Mouse (Mus musculus) embryonic facial prominence, embryonic 11.5 days (tissue): ENCODE measurements at regions not wholly inside any gene's neighbourhood (a gene's known extent, or its start where the extent isn't known, plus 50 kb on each side); places are given as distances from the start of the nearest gene placed in this dataset.

ENCODE experiments used
- ATAC-seq: fragments of 200-750 bp; cut with Nextera tagmentation; replicated peaks from 2 replicates; pipeline ENCODE4 v1.8.0; 2017; ENCODE audit warnings: low read depth; ENCODE audit not compliant: insufficient number of reproducible peaks, low FRiP score, low TSS enrichment
- DNase-seq: peaks from one replicate; pipeline ENCODE4 v3.0.0-alpha.2; 2015; ENCODE audit warnings: low spot score
- H3K27ac ChIP-seq: fragments of 300-500 bp; sonication (generic); replicated peaks from 2 replicates; pipeline ENCODE4 v1.5.1; 2014; ENCODE audit warnings: mild to moderate bottlenecking, low read depth, low read length, control low read depth
- H3K27me3 ChIP-seq: fragments of 300-500 bp; sonication (generic); 2 replicates; pipeline ENCODE4 v1.6.1; 2014; ENCODE audit warnings: mild to moderate bottlenecking, low read length, moderate library complexity, mixed read lengths; ENCODE audit not compliant: control insufficient read depth, insufficient read depth
- H3K36me3 ChIP-seq: fragments of 300-500 bp; sonication (generic); replicated peaks from 2 replicates; pipeline ENCODE4 v1.6.1; 2014; ENCODE audit warnings: low read depth, mild to moderate bottlenecking, low read length, moderate library complexity, mixed read lengths; ENCODE audit not compliant: control insufficient read depth, insufficient read depth
- H3K4me1 ChIP-seq: fragments of 300-500 bp; sonication (generic); 2 replicates; pipeline ENCODE4 v1.6.1; 2014; ENCODE audit warnings: low read length, mixed read lengths; ENCODE audit not compliant: control insufficient read depth, insufficient read depth
- H3K4me2 ChIP-seq: fragments of 300-500 bp; sonication (generic); 2 replicates; pipeline ENCODE4 v1.6.1; 2014; ENCODE audit warnings: low read depth, mild to moderate bottlenecking, control low read depth, low read length, moderate library complexity
- H3K4me3 ChIP-seq: fragments of 300-500 bp; sonication (generic); 2 replicates; pipeline ENCODE4 v1.5.1; 2014; ENCODE audit warnings: low read depth, low read length, control low read depth
- H3K9ac ChIP-seq: fragments of 300-500 bp; sonication (generic); replicated peaks from 2 replicates; pipeline ENCODE4 v1.6.1; 2014; ENCODE audit warnings: mild to moderate bottlenecking, control low read depth, low read length
- H3K9me3 ChIP-seq: fragments of 300-500 bp; sonication (generic); replicated peaks from 2 replicates; pipeline ENCODE4 v1.6.1; 2016; ENCODE audit warnings: mild to moderate bottlenecking, low read length, inconsistent platforms, mixed read lengths; ENCODE audit not compliant: control insufficient read depth
- WGBS: fragments of 180-500 bp; shearing (Covaris S2); extraction: QIAGEN DNeasy Blood & Tissue Kit; methylation state at CpG from one replicate; pipeline ENCODE4 v1.1.7; 2014; 5-methylcytosine and 5-hydroxymethylcytosine counted together

- Histone ChIP-seq H3K4me3 (no peak overlapping the region), H3K9me3 (no peaks in the 10 kb centered on the region), H3K4me1 (no peaks in the 10 kb centered on the region), H3K27me3 (no peaks in the 10 kb centered on the region), H3K27ac (no peak overlapping the region), H3K36me3 (no peaks in the 10 kb centered on the region), H3K9ac (no peak overlapping the region), H3K4me2 (no peak overlapping the region)
- no peak for ATAC-seq
- no peak for DNase-seq
- WGBS = 49% methylated on average over 2 of the region's 2 CpGs
Observed at GRCm38 (mm10) chr2:117652647-117653046, 309.8 kb upstream of the Rasgrp1 start.

- H3K27me3 ChIP-seq = no peaks in the 10 kb centered on the region
- WGBS = 74% methylated on average over 2 of the region's 2 CpGs
- DNase-seq = no peak
Observed at GRCm38 (mm10) chr2:117656546-117657175, 313.9 kb upstream of the Rasgrp1 start.

GRCm38 (mm10) chr2:117660217-117660924, 317.6 kb upstream of the Rasgrp1 start:
- WGBS = 88% methylated on average over 3 of the region's 3 CpGs
- H3K9ac ChIP-seq = no peak overlapping the region
- no peaks in the 10 kb centered on the region for H3K9me3 ChIP-seq
- H3K27me3 ChIP-seq = no peaks in the 10 kb centered on the region
- no peak for DNase-seq
- no peak overlapping the region for H3K27ac ChIP-seq
- no peak for ATAC-seq
- no peak overlapping the region for H3K4me3 ChIP-seq
- H3K4me2 ChIP-seq = no peak overlapping the region
- no peaks in the 10 kb centered on the region for H3K36me3 ChIP-seq
- no peaks in the 10 kb centered on the region for H3K4me1 ChIP-seq

More at GRCm38 (mm10) chr2:117656546-117657175, 313.9 kb upstream of the Rasgrp1 start:
- H3K4me2 ChIP-seq = no peak overlapping the region
- no peak overlapping the region for H3K9ac ChIP-seq
- H3K9me3 ChIP-seq = no peaks in the 10 kb centered on the region
- no peak overlapping the region for H3K27ac ChIP-seq
- no peak for ATAC-seq
- no peak overlapping the region for H3K4me3 ChIP-seq
- H3K36me3 ChIP-seq = no peaks in the 10 kb centered on the region
- no peaks in the 10 kb centered on the region for H3K4me1 ChIP-seq

- Histone ChIP-seq H3K4me2 (no peak overlapping the region), H3K9ac (no peak overlapping the region), H3K27ac (no peak overlapping the region), H3K4me1 (no peaks in the 10 kb centered on the region), H3K9me3 (no peaks in the 10 kb centered on the region), H3K4me3 (no peak overlapping the region), H3K36me3 (no peaks in the 10 kb centered on the region), H3K27me3 (no peaks in the 10 kb centered on the region)
- no peak for ATAC-seq
- DNase-seq = no peak
Observed at GRCm38 (mm10) chr2:117662653-117663052, 319.9 kb upstream of the Rasgrp1 start.

GRCm38 (mm10) chr2:117666528-117666927, 323.7 kb upstream of the Rasgrp1 start:
- H3K27ac ChIP-seq = no peak overlapping the region
- H3K4me3 ChIP-seq = no peak overlapping the region
- WGBS = 40% methylated on average over 3 of the region's 3 CpGs
- H3K9me3 ChIP-seq = no peaks in the 10 kb centered on the region
- no peaks in the 10 kb centered on the region for H3K4me1 ChIP-seq
- no peak for DNase-seq
- no peak overlapping the region for H3K9ac ChIP-seq
- no peak overlapping the region for H3K4me2 ChIP-seq
- no peak for ATAC-seq
- no peaks in the 10 kb centered on the region for H3K27me3 ChIP-seq
- H3K36me3 ChIP-seq = no peaks in the 10 kb centered on the region

GRCm38 (mm10) chr2:117668137-117668536, 325.3 kb upstream of the Rasgrp1 start:
- H3K4me2 ChIP-seq = no peak overlapping the region
- H3K9me3 ChIP-seq = no peaks in the 10 kb centered on the region
- no peak overlapping the region for H3K9ac ChIP-seq
- no peaks in the 10 kb centered on the region for H3K36me3 ChIP-seq
- no peaks in the 10 kb centered on the region for H3K27me3 ChIP-seq
- H3K27ac ChIP-seq = no peak overlapping the region
- no peak for DNase-seq
- no peaks in the 10 kb centered on the region for H3K4me1 ChIP-seq
- no peak overlapping the region for H3K4me3 ChIP-seq
- no peak for ATAC-seq

GRCm38 (mm10) chr2:117674877-117675276, 332.1 kb upstream of the Rasgrp1 start:
- Histone ChIP-seq H3K9ac (no peak overlapping the region), H3K4me2 (no peak overlapping the region), H3K27me3 (no peaks in the 10 kb centered on the region), H3K4me3 (no peak overlapping the region), H3K36me3 (no peaks in the 10 kb centered on the region), H3K27ac (no peak overlapping the region), H3K9me3 (no peaks in the 10 kb centered on the region), H3K4me1 (no peaks in the 10 kb centered on the region)
- ATAC-seq = no peak
- DNase-seq = no peak
- 82% methylated on average over 1 of the region's 1 CpGs for WGBS

- 70% methylated on average over 4 of the region's 4 CpGs for WGBS
- H3K27ac ChIP-seq = no peak overlapping the region
- H3K4me2 ChIP-seq = no peak overlapping the region
- no peaks in the 10 kb centered on the region for H3K4me1 ChIP-seq
- no peak overlapping the region for H3K9ac ChIP-seq
- no peaks in the 10 kb centered on the region for H3K9me3 ChIP-seq
- ATAC-seq (no peak), DNase-seq (no peak)
- no peaks in the 10 kb centered on the region for H3K36me3 ChIP-seq
- H3K27me3 ChIP-seq = no peaks in the 10 kb centered on the region
- no peak overlapping the region for H3K4me3 ChIP-seq
Observed at GRCm38 (mm10) chr2:117678650-117679049, 335.8 kb upstream of the Rasgrp1 start.
